Mouse (Mus musculus) midbrain, postnatal 0 days (tissue): Measurements from ENCODE around the gene Rnd1. TPM values are rescaled to one million over a fixed set of nuclear protein-coding genes. Genes with fewer than 3 reads are reported as not detected.

Experiments
- ATAC-seq: fragments of 200-750 bp; cut with Nextera tagmentation; 2 replicates; pipeline ENCODE4 v1.8.0; 2017; ENCODE audit warnings: moderate number of reproducible peaks, mild to moderate bottlenecking, moderate TSS enrichment, moderate library complexity; ENCODE audit not compliant: low FRiP score
- DNase-seq: peaks from one replicate; pipeline ENCODE4 v3.0.0-alpha.2; 2015; ENCODE audit warnings: low spot score
- H3K27ac ChIP-seq: fragments of 300-500 bp; sonication (generic); 2 replicates; pipeline ENCODE4 v1.5.1; 2014; ENCODE audit warnings: low read depth, mild to moderate bottlenecking, low read length, mixed read lengths
- H3K27me3 ChIP-seq: fragments of 300-500 bp; sonication (generic); 2 replicates; pipeline ENCODE4 v1.6.1; 2014; ENCODE audit warnings: low read length, control low read depth, mixed read lengths; ENCODE audit not compliant: insufficient read depth
- H3K36me3 ChIP-seq: fragments of 300-500 bp; sonication (generic); 2 replicates; pipeline ENCODE4 v1.6.1; 2014; ENCODE audit warnings: low read length, control low read depth, mixed read lengths; ENCODE audit not compliant: insufficient read depth
- H3K4me1 ChIP-seq: fragments of 300-500 bp; sonication (generic); 2 replicates; pipeline ENCODE4 v1.6.1; 2014; ENCODE audit warnings: mild to moderate bottlenecking, control low read depth, antibody characterized with exemption, low read length, mixed read lengths; ENCODE audit not compliant: insufficient read depth
- H3K4me2 ChIP-seq: fragments of 300-500 bp; sonication (generic); 2 replicates; pipeline ENCODE4 v1.6.1; 2014; ENCODE audit warnings: low read depth, mild to moderate bottlenecking, low read length, mixed read lengths; ENCODE audit not compliant: poor library complexity, severe bottlenecking
- H3K4me3 ChIP-seq: fragments of 300-500 bp; sonication (generic); 2 replicates; pipeline ENCODE4 v1.5.1; 2014; ENCODE audit warnings: low read depth, mild to moderate bottlenecking, low read length, moderate library complexity
- H3K9ac ChIP-seq: fragments of 300-500 bp; sonication (generic); replicated peaks from 2 replicates; pipeline ENCODE4 v1.6.1; 2014; ENCODE audit warnings: mild to moderate bottlenecking, low read length, moderate library complexity, mixed read lengths; ENCODE audit not compliant: poor library complexity, severe bottlenecking
- H3K9me3 ChIP-seq: fragments of 300-500 bp; sonication (generic); 2 replicates; pipeline ENCODE4 v1.6.1; 2016; ENCODE audit warnings: low read length, control low read depth
- CTCF ChIP-seq: IDR thresholded peaks from 2 replicates; pipeline ENCODE4 v1.5.1; 2016; ENCODE audit warnings: antibody characterized with exemption, mild to moderate bottlenecking
- WGBS: fragments of 180-500 bp; shearing (Covaris S2); extraction: QIAGEN DNeasy Blood & Tissue Kit; methylation state at CpG from one replicate; pipeline ENCODE4 v1.1.7; 2014; 5-methylcytosine and 5-hydroxymethylcytosine counted together
- polyA plus RNA-seq: library from polyadenylated mRNA; unstranded; fragments of >200 nt; fragmentation: Nextera tagmentation; extraction: Ambion mirVana; gene quantifications from 2 replicates; pipeline ENCODE4 v1.2.1, GENCODE M21; 2015
- total RNA-seq: library from RNA; depleted of rRNA; stranded (reverse); fragments of >200 nt; gene quantifications from 2 replicates; pipeline ENCODE4 v1.2.3, GENCODE M21; 2014

Rnd1 gene
- total and polyA plus RNA-seq, 2 experiments from 2014 or later: 20.7 to 42.9 TPM

DNA sequence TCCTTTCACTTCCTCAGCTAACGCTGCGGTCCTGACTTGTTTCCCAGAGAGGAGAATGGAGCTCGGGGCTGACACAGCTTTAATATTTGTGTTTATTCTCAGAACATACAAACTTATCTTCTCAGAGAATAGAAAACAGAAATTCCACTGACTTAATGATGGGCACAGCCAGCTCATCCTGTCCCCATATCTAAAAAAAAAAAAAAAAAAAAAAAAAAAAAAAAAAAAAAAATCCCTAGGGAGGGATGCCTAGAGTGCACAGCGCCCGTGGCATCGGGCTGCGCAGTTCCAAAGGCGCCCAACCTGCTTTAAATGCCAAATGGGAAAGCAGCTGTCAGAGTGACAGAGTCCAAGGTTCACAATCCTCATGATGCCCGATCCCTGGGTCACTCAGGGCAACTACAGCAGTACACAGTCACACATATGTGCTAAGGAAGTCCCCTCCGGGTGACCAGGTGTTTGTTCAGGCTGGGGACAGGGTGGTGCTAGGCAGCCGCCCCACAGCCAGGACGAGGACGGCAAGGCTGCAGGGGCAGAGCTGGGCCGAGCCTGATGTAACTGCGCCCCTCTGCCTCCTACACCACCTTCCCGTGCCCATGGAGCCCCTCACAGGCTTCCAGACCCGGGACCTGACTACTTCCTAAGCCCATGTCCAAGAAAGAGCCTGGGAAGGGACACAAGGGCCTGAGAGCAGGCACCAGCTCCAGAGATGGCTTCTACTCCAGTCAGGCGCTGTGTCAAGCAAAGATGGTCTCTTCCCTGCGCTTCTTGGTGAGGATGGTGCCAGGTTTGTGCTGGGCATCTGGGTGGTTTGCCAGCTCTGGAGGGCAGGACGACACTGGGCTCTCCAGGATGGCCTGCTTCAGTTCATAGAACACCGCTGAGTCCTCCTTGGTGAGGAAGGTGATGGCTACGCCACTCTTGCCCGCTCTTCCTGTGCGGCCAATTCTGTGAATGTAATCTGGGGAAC is 31.9 kb downstream of the Rnd1 start:
- Histone ChIP-seq H3K4me1 (no peaks in the 10 kb centered on the region), H3K9me3 (no peaks in the 10 kb centered on the region), H3K4me2 (no peak overlapping the region), H3K4me3 (no peak overlapping the region), H3K9ac (no peak overlapping the region), H3K27ac (no peak overlapping the region; the same call in 1 of the 2 replicates), H3K27me3 (no peaks in the 10 kb centered on the region), H3K36me3 (peaks cover 83% of the 10 kb centered on the region)
- no peak for ATAC-seq
- 86% methylated on average over 24 of the region's 24 CpGs for WGBS
- TF ChIP-seq CTCF: no peak
- no peak for DNase-seq

DNA sequence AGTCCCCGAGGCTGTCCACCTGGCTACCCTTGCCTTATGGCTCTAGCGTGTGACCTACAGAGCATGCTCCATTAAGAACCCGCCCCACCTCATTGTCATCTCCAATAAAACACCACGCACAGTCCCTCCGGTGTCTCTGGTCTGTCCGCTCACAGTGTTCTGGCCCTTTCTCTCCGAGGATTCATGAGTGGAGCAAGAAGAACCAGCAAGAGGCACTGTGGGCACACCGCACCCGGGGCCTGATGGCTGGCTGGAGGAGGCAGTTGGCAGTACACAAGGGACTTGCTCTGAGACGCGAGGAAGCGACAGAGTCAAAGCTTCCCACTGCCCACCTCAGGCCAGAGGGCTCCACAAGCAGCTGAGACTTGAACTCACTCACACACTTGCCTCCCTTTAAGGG is 32.9 kb downstream of the Rnd1 start:
- no peaks in the 10 kb centered on the region for H3K4me1 ChIP-seq
- ATAC-seq: no peak

DNA sequence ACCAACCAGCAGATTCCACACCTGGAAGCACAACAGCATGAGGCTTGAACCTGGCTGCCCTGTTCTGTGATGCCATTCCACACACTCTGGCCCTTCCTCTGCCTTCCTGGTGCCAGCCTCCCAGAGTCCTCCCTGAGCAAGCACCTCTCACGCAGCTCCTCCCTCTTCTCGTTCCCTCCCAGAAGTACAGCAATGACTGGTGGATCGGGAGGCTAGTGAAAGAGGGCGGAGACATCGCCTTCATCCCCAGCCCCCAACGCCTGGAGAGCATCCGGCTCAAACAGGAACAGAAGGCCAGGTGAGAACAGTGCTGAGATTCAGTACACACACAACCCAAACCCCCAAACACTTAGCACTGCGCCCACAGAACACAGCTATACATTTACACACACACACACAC is 37.1 kb downstream of the Rnd1 start:
- no peak overlapping the region for H3K9ac ChIP-seq
- H3K36me3 ChIP-seq: peaks cover 47% of the 10 kb centered on the region
- no peaks in the 10 kb centered on the region for H3K27me3 ChIP-seq
- DNase-seq: no peak
- peaks cover 17% of the 10 kb centered on the region for H3K4me1 ChIP-seq
- no peak overlapping the region for H3K27ac ChIP-seq
- H3K4me3 ChIP-seq: no peak overlapping the region
- no peaks in the 10 kb centered on the region for H3K9me3 ChIP-seq
- 46% methylated on average over 8 of the region's 8 CpGs for WGBS
- no peak for ATAC-seq
- no peak overlapping the region for H3K4me2 ChIP-seq
- no peak for TF ChIP-seq CTCF

More for the DNA sequence above, 32.9 kb downstream of the Rnd1 start:
- Histone ChIP-seq H3K36me3 (peaks cover 82% of the 10 kb centered on the region), H3K4me3 (no peak overlapping the region), H3K4me2 (no peak overlapping the region), H3K9ac (no peak overlapping the region), H3K27ac (no peak overlapping the region), H3K27me3 (no peaks in the 10 kb centered on the region), H3K9me3 (no peaks in the 10 kb centered on the region)
- DNase-seq: no peak
- TF ChIP-seq CTCF: no peak
- 85% methylated on average over 12 of the region's 12 CpGs for WGBS

DNA sequence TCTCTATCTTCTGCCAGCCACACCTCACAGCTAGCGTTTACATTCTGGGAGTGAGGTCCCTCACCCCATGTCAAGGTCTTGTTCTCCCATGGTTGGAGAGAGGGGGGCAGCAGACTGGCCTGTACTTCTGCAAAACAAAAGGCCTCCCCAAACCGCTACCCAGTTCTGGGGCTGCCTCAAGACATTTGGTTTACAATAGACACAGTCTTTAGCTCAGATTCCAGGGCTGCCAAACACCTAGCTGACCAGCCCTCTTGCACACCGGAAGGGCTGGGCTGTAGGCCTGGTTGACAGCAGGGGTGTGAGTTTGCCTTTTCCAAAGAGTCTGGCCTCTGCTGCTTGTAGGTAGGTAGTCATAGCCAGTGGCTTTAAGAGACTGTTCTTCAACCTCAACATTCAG is 40.1 kb downstream of the Rnd1 start:
- no peak for TF ChIP-seq CTCF
- no peak for DNase-seq
- no peaks in the 10 kb centered on the region for H3K9me3 ChIP-seq
- 31% methylated on average over 3 of the region's 3 CpGs for WGBS
- H3K27ac ChIP-seq: no peak overlapping the region
- H3K4me1 ChIP-seq: peaks cover 17% of the 10 kb centered on the region
- peak overlapping the region; percentile 93; the same call in 1 of the 2 replicates for H3K9ac ChIP-seq
- H3K27me3 ChIP-seq: no peaks in the 10 kb centered on the region
- H3K4me2 ChIP-seq: peak overlapping the region; percentile 88
- no peak for ATAC-seq
- H3K4me3 ChIP-seq: 0 out of 2 replicates have a peak overlapping the region, but pooled peaks have one; percentile 8
- peaks cover 21% of the 10 kb centered on the region for H3K36me3 ChIP-seq

DNA sequence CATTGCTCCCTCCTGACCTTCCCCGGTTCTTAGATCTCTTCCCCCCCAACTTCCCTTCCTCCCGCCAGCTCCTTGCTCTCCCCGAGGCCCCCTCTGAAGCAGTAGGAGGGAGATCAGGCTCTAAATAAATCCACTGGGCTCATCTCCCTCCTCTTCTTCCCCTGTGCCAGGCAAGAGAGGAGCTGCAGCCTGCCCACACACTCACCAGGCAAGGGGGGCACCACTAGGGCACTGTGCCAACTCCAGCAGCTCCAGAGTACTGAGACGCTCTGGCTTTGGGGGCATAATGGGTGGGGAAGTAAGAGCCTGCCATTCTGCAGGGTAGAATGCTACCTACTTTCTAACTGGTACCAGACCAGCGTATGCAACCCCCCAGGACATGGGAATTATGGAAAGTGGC is 40.7 kb downstream of the Rnd1 start:
- Histone ChIP-seq H3K27me3 (no peaks in the 10 kb centered on the region), H3K4me2 (peak overlapping the region; percentile 88), H3K9me3 (no peaks in the 10 kb centered on the region), H3K4me3 (peak overlapping the region; percentile 68), H3K4me1 (peaks cover 17% of the 10 kb centered on the region), H3K27ac (0 out of 2 replicates have a peak overlapping the region, but pooled peaks have one; percentile 98), H3K36me3 (peaks cover 14% of the 10 kb centered on the region), H3K9ac (peak overlapping the region; percentile 93)
- DNase-seq (peak; percentile 57), ATAC-seq (no peak)
- WGBS: 26% methylated on average over 5 of the region's 5 CpGs
- TF ChIP-seq CTCF: no peak

DNA sequence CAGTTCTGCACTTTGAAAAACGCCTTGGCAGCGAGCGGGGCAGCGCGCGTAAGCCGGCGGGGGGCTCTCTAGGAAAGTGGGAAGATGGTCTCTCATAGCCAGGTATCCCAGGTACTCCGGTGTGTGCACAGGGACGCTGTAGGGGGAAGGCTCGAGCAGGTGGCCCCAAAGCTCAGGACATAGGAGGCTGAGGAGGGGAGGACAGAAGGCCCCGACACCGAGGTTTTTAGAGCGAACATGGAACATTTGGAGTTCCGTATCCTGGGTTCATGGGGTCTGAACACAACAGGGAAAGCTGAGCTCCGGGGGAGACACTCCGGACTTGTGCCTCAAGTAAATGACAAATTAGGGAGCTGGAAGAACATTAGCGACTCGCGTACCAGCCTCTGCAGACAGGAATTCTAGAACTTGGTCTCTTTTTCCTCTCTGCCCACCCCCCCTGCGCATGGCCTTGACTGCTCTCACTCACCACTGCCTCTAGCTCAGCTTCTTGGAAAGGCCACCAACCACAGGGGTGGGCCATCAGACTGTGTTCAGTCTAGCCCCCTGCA is 41.9 kb downstream of the Rnd1 start:
- H3K9me3 ChIP-seq: no peaks in the 10 kb centered on the region
- peak overlapping the region; percentile 68 for H3K4me3 ChIP-seq
- H3K4me1 ChIP-seq: peaks cover 17% of the 10 kb centered on the region
- under 1% methylated on average over 21 of the region's 21 CpGs for WGBS
- H3K9ac ChIP-seq: peak overlapping the region; percentile 93
- peak overlapping the region; percentile 98 for H3K27ac ChIP-seq
- H3K36me3 ChIP-seq: peaks cover 8% of the 10 kb centered on the region; the same call in 1 of the 2 replicates
- H3K27me3 ChIP-seq: no peaks in the 10 kb centered on the region
- ATAC-seq (no peak), DNase-seq (peak; percentile 43)
- TF ChIP-seq CTCF: peak; percentile 42
- H3K4me2 ChIP-seq: peak overlapping the region; percentile 88
